Mouse (Mus musculus) bone marrow, adult 2 months (tissue): ENCODE measurements around the gene Unc13d. TPM values are rescaled to one million over a fixed set of nuclear protein-coding genes. Genes with fewer than 3 reads are reported as not detected.

Experiments
- H3K27ac ChIP-seq: fragments of 200-500 bp; 2 replicates; pipeline ENCODE4 v1.5.1; 2012; ENCODE audit warnings: low read depth, mild to moderate bottlenecking, control low read depth, inconsistent platforms, low read length; ENCODE audit not compliant: control insufficient read depth, poor library complexity, insufficient read depth
- H3K4me1 ChIP-seq: fragments of 200-500 bp; 2 replicates; pipeline ENCODE4 v1.6.1; 2011; ENCODE audit warnings: low read length; ENCODE audit not compliant: control insufficient read depth, insufficient read depth
- H3K4me3 ChIP-seq: fragments of 200-500 bp; replicated peaks from 2 replicates; pipeline ENCODE3; 2011; ENCODE audit warnings: mild to moderate bottlenecking, low read depth, low read length, control low read depth; ENCODE audit not compliant: control insufficient read depth
- CTCF ChIP-seq: fragments of 200-500 bp; IDR thresholded peaks from 2 replicates; pipeline ENCODE4 v1.5.1; 2011; ENCODE audit warnings: low read length, control low read depth; ENCODE audit not compliant: control insufficient read depth, insufficient read depth
- POLR2A ChIP-seq: fragments of 200-500 bp; IDR thresholded peaks from 2 replicates; pipeline ENCODE4 v1.6.1; 2011; ENCODE audit warnings: low read depth, mild to moderate bottlenecking, control low read depth, low read length, borderline replicate concordance; ENCODE audit not compliant: control insufficient read depth
- WGBS: fragments of 180-500 bp; shearing (Covaris S2); methylation state at CpG from one replicate; pipeline ENCODE4 v1.1.7; 2018; 5-methylcytosine and 5-hydroxymethylcytosine counted together
- polyA plus RNA-seq: library from polyadenylated mRNA; stranded (reverse); fragments of >200 nt; gene quantifications from 2 replicates; pipeline ENCODE4 v1.2.4, GENCODE M21; 2011; ENCODE audit warnings: low replicate concordance; ENCODE audit not compliant: missing spikeins, insufficient read depth, insufficient read length

Unc13d gene
- polyA plus RNA-seq, 1 experiment, result 63.0 TPM

GRCm38 (mm10) chr11:116063562-116063961 is 14.2 kb downstream of the Unc13d start:
- Histone ChIP-seq H3K4me3 (no peak overlapping the region), H3K27ac (no peak overlapping the region), H3K4me1 (no peaks in the 10 kb centered on the region)
- no peak for TF ChIP-seq POLR2A
- 71% methylated on average over 13 of the region's 13 CpGs for WGBS

- Histone ChIP-seq H3K4me1 (no peaks in the 10 kb centered on the region; the same call in 1 of the 2 replicates), H3K4me3 (no peak overlapping the region), H3K27ac (no peak overlapping the region)
- 82% methylated on average over 8 of the region's 8 CpGs for WGBS
- TF ChIP-seq CTCF (no peak), POLR2A (no peak)
Observed at GRCm38 (mm10) chr11:116062521-116062920, 15.2 kb downstream of the Unc13d start.

- H3K4me3 ChIP-seq, result no peak overlapping the region
- H3K4me1 ChIP-seq, result no peaks in the 10 kb centered on the region; the same call in 1 of the 2 replicates
- 82% methylated on average over 13 of the region's 13 CpGs for WGBS
- TF ChIP-seq CTCF (no peak), POLR2A (no peak)
- H3K27ac ChIP-seq, result no peak overlapping the region
Observed at GRCm38 (mm10) chr11:116061641-116062415, 15.9 kb downstream of the Unc13d start.

GRCm38 (mm10) chr11:116060596-116060995 is 17.2 kb downstream of the Unc13d start:
- H3K27ac ChIP-seq, result no peak overlapping the region
- H3K4me3 ChIP-seq, result no peak overlapping the region
- H3K4me1 ChIP-seq, result peaks cover 3% of the 10 kb centered on the region; the same call in 1 of the 2 replicates
- 89% methylated on average over 9 of the region's 9 CpGs for WGBS
- TF ChIP-seq POLR2A (no peak), CTCF (no peak)

- TF ChIP-seq POLR2A (peak; percentile 25; the same call in 1 of the 2 replicates), CTCF (no peak)
- Histone ChIP-seq H3K27ac (no peak overlapping the region), H3K4me1 (peaks cover 3% of the 10 kb centered on the region; the same call in 1 of the 2 replicates), H3K4me3 (no peak overlapping the region)
- 94% methylated on average over 11 of the region's 11 CpGs for WGBS
Observed at GRCm38 (mm10) chr11:116059691-116060025, 18.1 kb downstream of the Unc13d start.

- no peak overlapping the region for H3K27ac ChIP-seq
- WGBS, result 92% methylated on average over 17 of the region's 17 CpGs
Observed at GRCm38 (mm10) chr11:116058868-116059690, 18.7 kb downstream of the Unc13d start.

GRCm38 (mm10) chr11:116058022-116058614 is 19.6 kb downstream of the Unc13d start:
- TF ChIP-seq CTCF, result no peak
- TF ChIP-seq POLR2A, result no peak
- no peak overlapping the region for H3K27ac ChIP-seq
- no peak overlapping the region for H3K4me3 ChIP-seq
- peaks cover 3% of the 10 kb centered on the region; the same call in 1 of the 2 replicates for H3K4me1 ChIP-seq
- 71% methylated on average over 12 of the region's 12 CpGs for WGBS

More at GRCm38 (mm10) chr11:116058868-116059690, 18.7 kb downstream of the Unc13d start:
- no peak overlapping the region for H3K4me3 ChIP-seq
- peaks cover 3% of the 10 kb centered on the region; the same call in 1 of the 2 replicates for H3K4me1 ChIP-seq
- TF ChIP-seq POLR2A (no peak), CTCF (no peak)

GRCm38 (mm10) chr11:116057237-116057881 is 20.4 kb downstream of the Unc13d start:
- Histone ChIP-seq H3K27ac (peak overlapping the region; percentile 2; the same call in 1 of the 2 replicates), H3K4me1 (peaks cover 3% of the 10 kb centered on the region; the same call in 1 of the 2 replicates)
- WGBS, result 78% methylated on average over 4 of the region's 4 CpGs

More at GRCm38 (mm10) chr11:116057237-116057881, 20.4 kb downstream of the Unc13d start:
- TF ChIP-seq POLR2A (no peak), CTCF (no peak)
- H3K4me3 ChIP-seq, result no peak overlapping the region
